Mouse (Mus musculus) cerebellum, postnatal 4 days (tissue): Measurements from ENCODE around the gene Srp14.

ENCODE experiments used
- DNase-seq, 2 experiments: peaks; one replicate each; pipeline ENCODE4 v3.0.0; 2022; ENCODE audit warnings: low spot score in 2 of 2, mixed read lengths in 1 of 2

Gene Srp14

GRCm38 (mm10) chr2:118442172-118442571, 37.3 kb downstream of the Srp14 start:
- no peak for DNase-seq

GRCm38 (mm10) chr2:118431589-118431988, 47.9 kb downstream of the Srp14 start:
- peak in 1 of 2 experiments; percentile 19 for DNase-seq

GRCm38 (mm10) chr2:118430630-118431029, 48.9 kb downstream of the Srp14 start:
- DNase-seq: no peak

GRCm38 (mm10) chr2:118429297-118429696, 50.2 kb downstream of the Srp14 start:
- DNase-seq: no peak

GRCm38 (mm10) chr2:118428296-118428695, 51.2 kb downstream of the Srp14 start:
- no peak for DNase-seq
